Mouse (Mus musculus) layer of hippocampus, postnatal 25 days (tissue): Measurements from ENCODE around the gene Klra6. TPM values are rescaled to one million over a fixed set of nuclear protein-coding genes. Genes with fewer than 3 reads are reported as not detected.
"Not testable (repeated sequence)": the region's sequence is repeated elsewhere in the genome, so short reads cannot be mapped to it uniquely, and the experiment has no call there.

Experiments used
- DNase-seq, 2 experiments: peaks; one replicate each; pipeline ENCODE4 v3.0.0; 2022; ENCODE audit warnings: mixed read lengths in 2 of 2, low spot score in 1 of 2; ENCODE audit errors: extremely low spot score in 1 of 2
- total RNA-seq, 2 experiments: library from RNA; stranded (reverse); gene quantifications; 2 replicates each; pipeline ENCODE4 v1.2.3; 2021

The Klra6 gene
- not detected for total RNA-seq

GRCm38 (mm10) chr6:130026854-130027253, at the start of gene Klra6:
Klra6 (minus strand) TSS chr6:130026954.
- DNase-seq, result no peak

GRCm38 (mm10) chr6:130067171-130067570, 40.4 kb upstream of the Klra6 start, which contains the start of gene Klra4:
Klra4 (minus strand) TSS chr6:130067271.
- not testable (repeated sequence) for DNase-seq

GRCm38 (mm10) chr6:130065196-130065595, 38.4 kb upstream of the Klra6 start:
- DNase-seq, result no peak

GRCm38 (mm10) chr6:130035146-130035545, 8.4 kb upstream of the Klra6 start:
- not testable (repeated sequence) for DNase-seq

- DNase-seq, result not testable (repeated sequence)
Observed at GRCm38 (mm10) chr6:130031493-130032089, 4.8 kb upstream of the Klra6 start.

Other genes with a start within 250 kb of the Klra6 start
- not detected for gene Gm156, start 242.7 kb downstream of the Klra6 start, total RNA-seq
- gene Gm17631, start 164.3 kb downstream of the Klra6 start, total RNA-seq, result not detected
- gene Klra17, start 150.3 kb downstream of the Klra6 start, total RNA-seq, result not detected
- gene Klra5, start 109.3 kb downstream of the Klra6 start, total RNA-seq, result not detected
- gene Klra4, start 40.3 kb upstream of the Klra6 start, total RNA-seq, result not detected
- gene Klra8, start 102.9 kb upstream of the Klra6 start, total RNA-seq, result not detected
- gene Klra9, start 166.2 kb upstream of the Klra6 start, total RNA-seq, result not detected
- gene Klra7, start 206.4 kb upstream of the Klra6 start, total RNA-seq, result not detected